Mouse (Mus musculus): ENCODE results near the gene Mapkapk2. TPM values are rescaled to one million over a fixed set of nuclear protein-coding genes. Genes with fewer than 3 reads are reported as not detected.
A peak's percentile ranks its signal among the peaks of the same experiment; 100 is the strongest.

The Mapkapk2 gene
- total and polyA plus RNA-seq, 3 experiments: 196 to 363 (median 283) TPM

DNA sequence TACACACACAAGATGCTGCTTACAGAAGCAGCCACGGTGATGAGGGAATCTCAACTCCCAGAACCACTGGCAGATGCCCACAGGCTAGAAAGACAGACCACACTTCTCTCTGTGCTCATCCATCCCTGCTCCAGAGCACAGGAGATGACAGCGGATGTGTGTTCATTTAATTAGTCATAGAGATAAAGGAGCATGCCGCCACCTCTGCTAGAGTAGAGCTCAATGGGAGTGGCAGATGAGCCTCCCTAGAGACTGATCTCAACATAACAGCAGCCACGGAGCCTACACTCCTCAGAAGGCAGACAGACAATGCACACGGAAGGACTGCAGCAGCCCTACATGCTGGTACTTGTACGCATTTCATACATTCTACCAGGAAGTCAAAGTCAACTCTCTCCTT lies 33.4 kb downstream of the Mapkapk2 start:
- H3K27me3 ChIP-seq (ENCODE audit: control insufficient read depth, insufficient read depth, low read length): no peaks in the 10 kb centered on the region
- H3K27ac ChIP-seq: no peak overlapping the region
- intact Hi-C loops (cut with DNase I): no loop called here
- H3K4me3 ChIP-seq: no peak overlapping the region
- H3K4me1 ChIP-seq (ENCODE audit: control insufficient read depth, insufficient read depth, low read length): peaks cover 44% of the 10 kb centered on the region
- no peak overlapping the region for H3K9ac ChIP-seq (ENCODE audit: low read depth, low read length)
- peaks cover 5% of the 10 kb centered on the region; the same call in 1 of the 2 replicates for H3K79me2 ChIP-seq (replicated peaks; ENCODE audit: control insufficient read depth, insufficient read depth, low read length)
- TF ChIP-seq CTCF (IDR thresholded peaks at IDR 0.05) (no peak), POLR2A (IDR thresholded peaks at IDR 0.05; ENCODE audit: insufficient read depth, low read depth, low read length) (no peak), EP300 (IDR thresholded peaks at IDR 0.05; ENCODE audit: insufficient read depth, low read depth, low read length) (no peak)
- peak in 1 of 2 experiments; percentile 15 for DNase-seq
- peaks cover 19% of the 10 kb centered on the region for H3K36me3 ChIP-seq (ENCODE audit: control insufficient read depth, insufficient read depth, low read length)
- 28% methylated on average over 6 of the region's 6 CpGs for WGBS

DNA sequence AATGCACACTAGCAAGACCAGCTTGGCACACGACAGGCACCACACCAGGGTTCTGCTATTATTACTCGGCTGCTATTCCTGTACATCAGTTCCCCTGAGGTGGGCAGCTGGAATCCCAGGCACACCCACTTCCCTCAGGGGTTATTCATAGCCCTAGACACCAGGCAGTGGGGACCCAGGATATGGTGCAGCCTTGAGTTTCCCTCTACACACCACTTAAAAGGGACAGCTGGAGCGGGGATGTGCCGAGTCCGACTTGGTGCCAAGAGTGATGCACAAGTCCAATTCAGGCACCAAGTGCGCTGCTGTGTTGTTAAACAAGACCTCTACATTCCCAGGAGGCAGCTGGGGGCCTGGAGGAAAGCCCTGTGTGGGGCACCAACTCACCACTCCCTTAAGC lies 34.8 kb downstream of the Mapkapk2 start:
- whole genome bisulfite sequencing: 12% methylated on average over 6 of the region's 6 CpGs
- no peaks in the 10 kb centered on the region for H3K27me3 ChIP-seq (ENCODE audit: control insufficient read depth, insufficient read depth, low read length)
- H3K79me2 ChIP-seq (replicated peaks; ENCODE audit: control insufficient read depth, insufficient read depth, low read length): peaks cover 5% of the 10 kb centered on the region; the same call in 1 of the 2 replicates
- peaks cover 41% of the 10 kb centered on the region for H3K4me1 ChIP-seq (ENCODE audit: control insufficient read depth, insufficient read depth, low read length)
- peaks cover 8% of the 10 kb centered on the region; the same call in 1 of the 2 replicates for H3K36me3 ChIP-seq (ENCODE audit: control insufficient read depth, insufficient read depth, low read length)
- no peak for TF ChIP-seq POLR2A (IDR thresholded peaks at IDR 0.05; ENCODE audit: insufficient read depth, low read depth, low read length)
- TF ChIP-seq CTCF (IDR thresholded peaks at IDR 0.05): no peak
- no peak for TF ChIP-seq EP300 (IDR thresholded peaks at IDR 0.05; ENCODE audit: insufficient read depth, low read depth, low read length)
- peak overlapping the region; percentile 67 for H3K27ac ChIP-seq
- peak; percentile 51 to 55 for DNase-seq
- intact Hi-C loops (cut with DNase I): no loop called here
- H3K4me3 ChIP-seq: no peak overlapping the region
- peak overlapping the region; percentile 29; the same call in 1 of the 2 replicates for H3K9ac ChIP-seq (ENCODE audit: low read depth, low read length)

GRCm38 (mm10) chr1:131061740-131062254 lies 35.8 kb downstream of the Mapkapk2 start:
- H3K9ac ChIP-seq (ENCODE audit: low read depth, low read length): no peak overlapping the region

DNA sequence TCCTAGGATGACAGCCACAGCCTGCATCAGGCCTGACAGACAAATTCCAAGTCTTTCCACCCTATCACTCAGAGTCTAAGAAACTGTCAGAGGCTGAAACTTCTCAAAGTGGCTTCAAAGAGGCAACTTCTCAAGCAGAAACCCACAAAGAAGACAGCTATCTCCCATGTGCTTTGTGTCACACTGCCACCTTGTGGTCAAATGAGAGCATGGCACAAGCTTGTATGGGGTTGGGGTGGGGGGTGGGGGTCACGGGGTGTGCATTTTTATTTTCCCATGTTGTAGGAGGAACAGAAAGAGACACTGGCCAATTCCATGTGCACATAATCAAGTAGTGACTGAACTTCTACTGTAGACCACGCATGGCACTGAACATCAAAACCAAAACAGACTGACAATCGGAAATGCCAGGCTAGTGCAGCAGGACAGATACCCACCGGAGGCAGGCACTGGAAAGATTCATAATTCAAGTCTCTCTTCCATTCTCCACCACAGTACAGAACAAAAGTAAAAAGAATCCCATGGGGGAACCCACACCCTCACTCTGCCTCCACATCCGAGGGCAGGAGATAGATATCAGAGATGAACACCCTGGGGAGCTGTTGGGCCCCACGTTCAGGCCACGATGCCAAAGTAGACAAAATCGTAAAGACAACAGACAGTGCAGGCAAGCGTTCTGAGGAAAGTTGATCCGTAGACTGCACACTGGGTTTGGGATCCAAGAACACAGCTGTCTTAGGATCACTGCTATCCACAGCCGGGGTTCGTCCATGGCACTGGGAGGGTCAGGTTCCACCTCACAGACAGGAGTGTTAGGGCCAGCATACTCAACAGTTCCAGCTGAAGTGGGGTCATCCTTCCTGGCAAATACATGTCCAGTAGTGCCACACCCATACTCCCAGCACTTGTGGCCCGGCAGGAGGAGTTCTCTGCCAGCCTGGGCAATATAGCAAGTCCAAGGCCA lies 37.1 kb downstream of the Mapkapk2 start:
- intact Hi-C loops (cut with DNase I): loop anchor here (2.0 kb wide), 2 partner anchors 28 to 36 kb away; partner anchors contain the start of gene Mapkapk2
- DNase-seq: no peak
- no peak overlapping the region; the same call in 1 of the 2 replicates for H3K9ac ChIP-seq (ENCODE audit: low read depth, low read length)
- peak overlapping the region; percentile 28 for H3K27ac ChIP-seq
- TF ChIP-seq EP300 (IDR thresholded peaks at IDR 0.05; ENCODE audit: insufficient read depth, low read depth, low read length) (no peak), CTCF (IDR thresholded peaks at IDR 0.05) (peak; percentile 82)
- H3K27me3 ChIP-seq (ENCODE audit: control insufficient read depth, insufficient read depth, low read length): no peaks in the 10 kb centered on the region
- WGBS: 28% methylated on average over 13 of the region's 13 CpGs
- no peak overlapping the region for H3K4me3 ChIP-seq
- peaks cover 8% of the 10 kb centered on the region; the same call in 1 of the 2 replicates for H3K36me3 ChIP-seq (ENCODE audit: control insufficient read depth, insufficient read depth, low read length)
- peaks cover 3% of the 10 kb centered on the region; the same call in 1 of the 2 replicates for H3K79me2 ChIP-seq (replicated peaks; ENCODE audit: control insufficient read depth, insufficient read depth, low read length)
- peaks cover 41% of the 10 kb centered on the region for H3K4me1 ChIP-seq (ENCODE audit: control insufficient read depth, insufficient read depth, low read length)

More at GRCm38 (mm10) chr1:131061740-131062254, 35.8 kb downstream of the Mapkapk2 start:
- intact Hi-C loops (cut with DNase I): loop anchor here (2.0 kb wide), 2 partner anchors 27 to 35 kb away; partner anchors contain the start of gene Mapkapk2
- TF ChIP-seq EP300 (IDR thresholded peaks at IDR 0.05; ENCODE audit: insufficient read depth, low read depth, low read length) (no peak), POLR2A (IDR thresholded peaks at IDR 0.05; ENCODE audit: insufficient read depth, low read depth, low read length) (no peak), CTCF (IDR thresholded peaks at IDR 0.05) (no peak)
- H3K79me2 ChIP-seq (replicated peaks; ENCODE audit: control insufficient read depth, insufficient read depth, low read length): peaks cover 3% of the 10 kb centered on the region; the same call in 1 of the 2 replicates
- WGBS: 55% methylated on average over 7 of the region's 7 CpGs
- peaks cover 8% of the 10 kb centered on the region; the same call in 1 of the 2 replicates for H3K36me3 ChIP-seq (ENCODE audit: control insufficient read depth, insufficient read depth, low read length)
- H3K27ac ChIP-seq: peak overlapping the region; percentile 67
- H3K4me3 ChIP-seq: no peak overlapping the region
- no peaks in the 10 kb centered on the region for H3K27me3 ChIP-seq (ENCODE audit: control insufficient read depth, insufficient read depth, low read length)
- peaks cover 41% of the 10 kb centered on the region for H3K4me1 ChIP-seq (ENCODE audit: control insufficient read depth, insufficient read depth, low read length)
- no peak for DNase-seq

- WGBS: 72% methylated on average over 5 of the region's 5 CpGs
- intact Hi-C loops (cut with DNase I): loop anchor here (2.0 to 10.0 kb wide), 3 partner anchors 29 to 515 kb away; partner anchors contain the start of gene Mapkapk2
- no peak for TF ChIP-seq POLR2A (IDR thresholded peaks at IDR 0.05; ENCODE audit: insufficient read depth, low read depth, low read length)
- no peak for TF ChIP-seq CTCF (IDR thresholded peaks at IDR 0.05)
- no peak for TF ChIP-seq EP300 (IDR thresholded peaks at IDR 0.05; ENCODE audit: insufficient read depth, low read depth, low read length)
- no peaks in the 10 kb centered on the region for H3K27me3 ChIP-seq (ENCODE audit: control insufficient read depth, insufficient read depth, low read length)
- peaks cover 3% of the 10 kb centered on the region; the same call in 1 of the 2 replicates for H3K79me2 ChIP-seq (replicated peaks; ENCODE audit: control insufficient read depth, insufficient read depth, low read length)
- H3K4me3 ChIP-seq: no peak overlapping the region
- peaks cover 39% of the 10 kb centered on the region for H3K4me1 ChIP-seq (ENCODE audit: control insufficient read depth, insufficient read depth, low read length)
- H3K9ac ChIP-seq (ENCODE audit: low read depth, low read length): no peak overlapping the region
- H3K27ac ChIP-seq: no peak overlapping the region
- peaks cover 6% of the 10 kb centered on the region; the same call in 1 of the 2 replicates for H3K36me3 ChIP-seq (ENCODE audit: control insufficient read depth, insufficient read depth, low read length)
- no peak for DNase-seq
These were observed 37.8 kb downstream of the Mapkapk2 start for GRCm38 (mm10) chr1:131059841-131060240.
